Mouse (Mus musculus): ENCODE data around the gene Hsd17b7. TPM values are rescaled to one million over a fixed set of nuclear protein-coding genes. Genes with fewer than 3 reads are reported as not detected.

Gene Hsd17b7
- polyA plus RNA-seq, 1 experiment from 2014 or later = 16.0 TPM

GRCm38 (mm10) chr1:169911526-169911925, 57.5 kb downstream of the Hsd17b7 start:
- Histone ChIP-seq H3K9ac (no peak overlapping the region), H3K4me1 (no peaks in the 10 kb centered on the region), H3K4me2 (no peak overlapping the region), H3K27ac (no peak overlapping the region), H3K4me3 (replicated peaks) (no peak overlapping the region), H3K9me3 (no peaks in the 10 kb centered on the region), H3K27me3 (replicated peaks) (no peaks in the 10 kb centered on the region), H3K36me3 (no peaks in the 10 kb centered on the region)
- WGBS = 70% methylated on average over 6 of the region's 6 CpGs
- no peak for ATAC-seq (ENCODE audit: insufficient read depth, low FRiP score, low read depth)

- no peaks in the 10 kb centered on the region for H3K9me3 ChIP-seq
- no peak overlapping the region for H3K27ac ChIP-seq
- no peaks in the 10 kb centered on the region for H3K27me3 ChIP-seq (replicated peaks)
- H3K4me1 ChIP-seq = no peaks in the 10 kb centered on the region
- no peak overlapping the region for H3K4me2 ChIP-seq
- H3K36me3 ChIP-seq = no peaks in the 10 kb centered on the region
- 0 out of 2 replicates have a peak, but pooled peaks have one; percentile 43 for ATAC-seq (ENCODE audit: insufficient read depth, low FRiP score, low read depth)
- WGBS = 83% methylated on average over 7 of the region's 7 CpGs
- no peak overlapping the region for H3K9ac ChIP-seq
- H3K4me3 ChIP-seq (replicated peaks) = no peak overlapping the region
These were observed 58.3 kb downstream of the Hsd17b7 start for GRCm38 (mm10) chr1:169910751-169911150.

- H3K4me3 ChIP-seq (replicated peaks) = no peak overlapping the region
- WGBS = 88% methylated on average over 6 of the region's 6 CpGs
- no peak overlapping the region for H3K27ac ChIP-seq
- H3K36me3 ChIP-seq = no peaks in the 10 kb centered on the region
- no peaks in the 10 kb centered on the region for H3K9me3 ChIP-seq
- no peaks in the 10 kb centered on the region for H3K4me1 ChIP-seq
- no peak overlapping the region for H3K4me2 ChIP-seq
- no peak overlapping the region for H3K9ac ChIP-seq
- H3K27me3 ChIP-seq (replicated peaks) = no peaks in the 10 kb centered on the region
- ATAC-seq (ENCODE audit: insufficient read depth, low FRiP score, low read depth) = no peak
These were observed 59.4 kb downstream of the Hsd17b7 start for GRCm38 (mm10) chr1:169909659-169910058.

- H3K27ac ChIP-seq = no peak overlapping the region
- 57% methylated on average over 5 of the region's 5 CpGs for WGBS
- no peak overlapping the region for H3K4me2 ChIP-seq
- H3K9me3 ChIP-seq = no peaks in the 10 kb centered on the region
- ATAC-seq (ENCODE audit: insufficient read depth, low FRiP score, low read depth) = no peak
- H3K4me3 ChIP-seq (replicated peaks) = no peak overlapping the region
- H3K4me1 ChIP-seq = no peaks in the 10 kb centered on the region
- H3K36me3 ChIP-seq = no peaks in the 10 kb centered on the region
- no peaks in the 10 kb centered on the region for H3K27me3 ChIP-seq (replicated peaks)
- no peak overlapping the region for H3K9ac ChIP-seq
These were observed 59.9 kb downstream of the Hsd17b7 start for GRCm38 (mm10) chr1:169909163-169909562.

GRCm38 (mm10) chr1:169900771-169901336, 68.2 kb downstream of the Hsd17b7 start:
- H3K4me2 ChIP-seq = no peak overlapping the region
- H3K27ac ChIP-seq = no peak overlapping the region
- no peak for ATAC-seq (ENCODE audit: insufficient read depth, low FRiP score, low read depth)
- H3K36me3 ChIP-seq = no peaks in the 10 kb centered on the region
- no peaks in the 10 kb centered on the region for H3K27me3 ChIP-seq (replicated peaks)
- H3K9ac ChIP-seq = no peak overlapping the region
- no peaks in the 10 kb centered on the region for H3K4me1 ChIP-seq
- 86% methylated on average over 3 of the region's 3 CpGs for WGBS
- no peak overlapping the region for H3K4me3 ChIP-seq (replicated peaks)
- no peaks in the 10 kb centered on the region for H3K9me3 ChIP-seq

Other genes with a start within 250 kb of the Hsd17b7 start
- 5.8 and 7.5 TPM in 2 replicates for gene Rgs4, start 221.6 kb downstream of the Hsd17b7 start, polyA plus RNA-seq (2015; fragmentation: Nextera tagmentation; extraction: Ambion mirVana)
- 0.12 and 0.15 TPM in 2 replicates for gene Ccdc190, start 40.6 kb downstream of the Hsd17b7 start, polyA plus RNA-seq (2015; fragmentation: Nextera tagmentation; extraction: Ambion mirVana)
- gene Ddr2, start 141.5 kb upstream of the Hsd17b7 start, polyA plus RNA-seq (2015; fragmentation: Nextera tagmentation; extraction: Ambion mirVana) = 47.4 and 48.6 TPM in 2 replicates
- gene Uap1, start 205.7 kb upstream of the Hsd17b7 start, polyA plus RNA-seq (2015; fragmentation: Nextera tagmentation; extraction: Ambion mirVana) = 52.5 and 57.4 TPM in 2 replicates
- gene Uhmk1, start 246.2 kb upstream of the Hsd17b7 start, polyA plus RNA-seq (2015; fragmentation: Nextera tagmentation; extraction: Ambion mirVana) = 8.0 and 8.4 TPM in 2 replicates

Data from stomach, embryonic 15.5 days (tissue).